Mouse (Mus musculus) thymus, postnatal 14 days (tissue): ENCODE measurements around the gene Zfp654.

ENCODE experiments used
- DNase-seq: peaks from one replicate; pipeline ENCODE4 v3.0.0; 2021

The Zfp654 gene

DNA sequence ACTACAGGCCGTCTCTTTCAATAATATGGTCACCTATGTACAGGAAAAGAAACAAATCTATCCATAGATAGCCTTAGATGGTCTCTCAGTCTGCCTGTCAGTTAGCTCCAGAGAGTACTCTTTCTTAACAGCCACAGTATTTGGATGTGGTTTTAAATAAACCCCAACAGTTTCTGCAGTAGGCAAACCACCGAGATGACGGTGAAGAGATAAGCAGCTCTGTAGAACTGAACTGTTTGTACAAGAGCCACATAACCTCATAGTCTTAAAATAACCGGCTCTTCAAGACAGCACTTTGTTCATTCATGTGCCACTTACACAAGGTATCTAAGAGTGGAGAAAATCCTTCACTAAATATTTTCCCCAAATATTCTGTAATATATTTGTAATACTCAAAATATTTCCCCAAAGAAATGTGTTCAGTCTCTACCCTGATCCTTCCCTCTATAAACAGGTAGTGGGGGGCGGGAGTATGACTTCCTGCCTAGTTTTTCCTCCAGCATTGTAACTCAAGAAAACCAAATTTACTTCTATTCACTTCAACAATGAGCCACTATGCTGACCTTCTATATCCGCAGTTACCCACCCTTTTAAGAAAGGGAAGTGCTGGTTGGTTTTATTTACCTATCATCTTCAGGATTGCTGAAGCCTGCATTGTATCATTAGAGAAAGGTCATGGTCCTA is 92.7 kb downstream of the Zfp654 start:
- DNase-seq, result peak; percentile 54

DNA sequence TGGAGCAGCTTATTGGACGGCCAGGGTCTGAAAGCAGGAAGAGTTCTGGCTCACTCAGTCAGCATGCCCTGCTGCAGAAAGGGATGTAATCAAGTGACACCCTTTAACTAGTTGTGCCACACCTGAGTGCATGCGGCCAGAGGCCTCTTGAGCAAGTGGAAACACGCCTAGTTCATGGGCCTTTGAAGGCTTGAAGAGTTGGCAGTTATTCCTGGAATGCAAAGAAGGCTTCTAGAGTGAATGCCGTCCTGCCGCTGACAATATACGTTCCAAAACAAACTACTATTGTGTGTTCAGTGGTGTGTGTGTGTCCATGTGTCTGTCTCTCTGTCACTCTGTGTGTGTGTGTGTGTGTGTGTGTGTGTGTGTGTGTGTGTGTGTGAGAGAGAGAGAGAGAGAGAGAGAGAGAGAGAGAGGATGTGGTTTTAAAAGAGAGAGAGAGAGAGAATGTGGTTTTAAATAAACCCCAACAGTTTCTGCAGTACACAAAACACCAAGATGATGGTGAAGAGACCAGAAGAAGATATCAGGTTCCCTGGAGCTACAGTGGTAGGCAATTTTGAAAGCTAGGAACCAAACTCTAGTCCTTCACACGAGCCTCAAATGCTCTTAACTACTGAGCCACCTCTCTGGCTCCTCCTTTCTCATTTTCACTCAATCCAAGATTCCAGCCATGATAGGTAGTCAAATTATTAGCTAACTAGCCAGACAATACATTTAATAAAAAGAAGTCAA is 93.6 kb downstream of the Zfp654 start:
- DNase-seq, result peak; percentile 48

DNA sequence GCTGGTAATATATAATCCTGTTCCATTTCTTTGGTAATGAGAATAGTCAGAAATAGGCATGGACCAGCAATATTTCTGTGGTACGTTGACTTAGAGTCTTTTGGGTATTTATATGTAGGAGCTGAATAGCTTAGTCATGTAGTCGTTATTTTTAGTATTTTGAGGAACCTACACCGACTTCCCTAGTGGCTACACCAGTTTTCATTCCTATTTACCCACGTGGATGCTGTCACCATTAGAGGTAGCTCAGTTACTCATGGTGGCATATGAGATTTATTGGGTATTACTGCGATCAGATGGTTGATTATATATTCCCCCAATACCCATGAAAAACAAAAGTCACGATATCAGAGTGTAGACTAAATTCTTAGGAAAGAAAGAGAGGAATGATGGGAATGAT is 95.1 kb downstream of the Zfp654 start:
- DNase-seq, result no peak

DNA sequence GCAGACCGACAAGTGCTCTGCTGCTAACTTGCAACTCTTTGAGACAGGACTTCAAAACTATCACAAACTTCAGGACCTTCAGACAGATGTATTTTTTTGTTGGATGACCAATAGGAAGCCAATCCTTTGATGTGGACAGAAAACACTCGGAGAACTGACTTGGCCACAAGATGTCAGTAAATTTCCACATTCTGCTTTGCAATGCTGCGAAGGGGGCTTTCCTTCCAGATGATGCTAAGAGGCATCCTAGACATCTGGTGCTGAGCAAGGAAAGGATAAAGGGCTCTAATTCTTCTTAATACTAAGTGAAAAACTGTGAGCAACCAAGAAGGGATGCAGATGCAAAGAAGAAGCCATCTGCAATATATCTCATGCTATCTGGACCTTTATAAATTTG is 96.7 kb downstream of the Zfp654 start:
- no peak for DNase-seq

DNA sequence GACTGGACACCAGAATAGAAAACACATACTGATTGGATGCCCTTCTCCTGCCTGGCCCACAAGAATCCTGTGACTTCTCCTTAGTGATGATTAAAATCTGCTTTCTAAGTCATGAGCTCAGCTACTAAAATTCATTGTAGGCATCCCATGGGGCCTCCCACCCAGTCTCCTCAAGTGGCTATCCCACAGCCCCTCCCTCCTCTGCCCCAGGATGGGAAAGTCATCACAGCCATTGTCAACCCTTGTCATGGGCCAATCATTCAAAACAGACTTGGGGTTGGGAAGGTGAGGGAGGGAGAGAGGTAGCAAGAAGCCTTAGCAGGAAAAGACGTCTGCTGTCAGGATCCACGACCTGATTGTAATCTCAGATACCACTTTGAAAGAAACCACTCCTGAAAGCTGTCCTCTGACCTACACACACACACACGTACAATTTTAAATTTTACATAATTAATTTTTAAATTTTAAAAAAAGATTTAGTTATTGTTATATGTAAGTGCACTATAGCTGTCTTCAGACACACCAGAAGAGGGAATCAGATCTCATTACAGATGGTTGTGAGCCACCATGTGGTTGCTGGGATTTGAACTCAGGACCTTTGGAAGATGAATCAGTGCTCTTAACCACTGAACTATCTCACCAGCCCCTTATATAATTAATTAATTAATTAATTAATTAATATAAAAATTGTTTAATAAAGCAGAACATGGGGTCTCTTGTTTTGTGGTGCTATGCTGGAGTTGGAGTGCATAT is 97.3 kb downstream of the Zfp654 start:
- no peak for DNase-seq

DNA sequence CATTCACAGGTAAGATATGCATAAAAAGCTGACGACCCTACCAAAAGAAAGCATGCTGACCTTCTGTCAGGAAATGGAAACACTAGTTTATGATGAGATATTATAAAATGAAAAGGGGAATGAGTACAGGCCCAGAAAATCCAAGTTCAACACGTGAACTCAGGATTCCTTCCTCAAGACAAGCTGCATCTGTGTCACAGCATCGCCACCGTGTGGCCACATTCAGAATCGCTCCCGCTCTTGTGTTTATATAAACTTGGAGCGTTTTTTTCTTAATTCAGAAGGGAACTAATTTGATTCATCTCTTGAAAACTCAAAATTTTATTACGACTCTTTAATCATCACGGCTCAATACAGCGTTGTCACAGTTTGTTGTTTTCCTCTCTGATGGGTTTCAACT is 103.2 kb downstream of the Zfp654 start:
- peak; percentile 71 for DNase-seq

DNA sequence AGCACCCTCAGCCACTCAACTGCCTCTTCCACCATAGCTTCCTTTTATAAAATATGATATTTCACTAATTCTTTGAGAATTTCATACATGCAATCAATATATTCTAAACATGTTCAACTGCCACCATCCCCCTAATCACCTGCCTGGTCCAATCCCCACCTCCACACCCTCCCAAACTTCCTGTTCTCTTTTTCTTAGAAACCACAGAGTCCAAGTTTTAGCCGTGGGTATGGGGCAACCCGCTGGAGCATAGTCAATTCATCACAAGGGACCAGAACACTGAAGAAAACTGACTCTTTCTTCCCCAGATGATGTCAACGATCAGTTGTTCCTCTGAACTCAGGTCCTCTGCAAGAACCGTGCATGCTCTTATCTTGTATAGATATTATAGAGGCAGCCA is 106.4 kb downstream of the Zfp654 start:
- no peak for DNase-seq

DNA sequence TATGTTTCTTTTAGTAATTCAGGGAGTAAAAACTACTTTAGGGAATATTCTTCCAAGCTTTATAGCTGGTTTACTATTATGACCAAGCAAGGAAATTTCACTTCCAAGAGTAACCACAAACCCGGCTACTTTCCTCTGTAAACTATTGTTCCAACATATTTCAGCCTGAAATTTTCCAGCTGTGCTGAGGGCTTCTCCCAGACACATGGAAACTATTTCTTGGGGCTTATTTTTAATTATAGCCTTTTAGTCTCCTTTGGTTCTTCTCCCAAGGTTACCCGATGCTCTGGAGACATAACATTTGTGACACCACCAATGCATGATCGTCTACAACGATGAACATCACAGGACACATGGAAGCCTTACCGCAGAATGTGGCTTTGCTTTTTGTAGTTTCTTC is 114.2 kb downstream of the Zfp654 start:
- no peak for DNase-seq
